Mouse (Mus musculus) embryonic facial prominence, embryonic 15.5 days (tissue): ENCODE data around the gene Slc26a9. TPM values are rescaled to one million over a fixed set of nuclear protein-coding genes. Genes with fewer than 3 reads are reported as not detected.
A peak's percentile ranks its signal among the peaks of the same experiment; 100 is the strongest.

Source experiments
- ATAC-seq: fragments of 200-750 bp; cut with Nextera tagmentation; 2 replicates; pipeline ENCODE4 v1.8.0; 2017; ENCODE audit warnings: low read depth, moderate TSS enrichment; ENCODE audit not compliant: insufficient number of reproducible peaks, low FRiP score, low TSS enrichment
- H3K27ac ChIP-seq: fragments of 300-500 bp; sonication (generic); replicated peaks from 2 replicates; pipeline ENCODE4 v1.5.1; 2015; ENCODE audit warnings: mild to moderate bottlenecking, inconsistent platforms
- H3K27me3 ChIP-seq: fragments of 300-500 bp; sonication (generic); 2 replicates; pipeline ENCODE4 v1.6.1; 2015; ENCODE audit warnings: inconsistent platforms
- H3K36me3 ChIP-seq: fragments of 300-500 bp; sonication (generic); 2 replicates; pipeline ENCODE4 v1.6.1; 2015; ENCODE audit warnings: mild to moderate bottlenecking, inconsistent platforms
- H3K4me1 ChIP-seq: fragments of 300-500 bp; sonication (generic); 2 replicates; pipeline ENCODE4 v1.6.1; 2015; ENCODE audit warnings: inconsistent platforms
- H3K4me2 ChIP-seq: fragments of 300-500 bp; sonication (generic); replicated peaks from 2 replicates; pipeline ENCODE4 v1.6.1; 2015; ENCODE audit warnings: mild to moderate bottlenecking, inconsistent platforms
- H3K4me3 ChIP-seq: fragments of 300-500 bp; sonication (generic); replicated peaks from 2 replicates; pipeline ENCODE4 v1.5.1; 2015; ENCODE audit warnings: mild to moderate bottlenecking, inconsistent platforms
- H3K9ac ChIP-seq: fragments of 300-500 bp; sonication (generic); 2 replicates; pipeline ENCODE4 v1.6.1; 2015; ENCODE audit warnings: inconsistent platforms
- H3K9me3 ChIP-seq: fragments of 300-500 bp; sonication (generic); replicated peaks from 2 replicates; pipeline ENCODE4 v1.6.1; 2016; ENCODE audit warnings: inconsistent platforms
- WGBS: fragments of 180-500 bp; shearing (Covaris S2); methylation state at CpG from one replicate; pipeline ENCODE4 v1.1.7; 2015; 5-methylcytosine and 5-hydroxymethylcytosine counted together
- polyA plus RNA-seq: library from polyadenylated mRNA; unstranded; fragments of >200 nt; fragmentation: Nextera tagmentation; extraction: Ambion mirVana; gene quantifications from 2 replicates; pipeline ENCODE4 v1.2.1, GENCODE M21; 2015

The Slc26a9 gene
- polyA plus RNA-seq, 1 experiment from 2014 or later = 0.72 TPM

DNA sequence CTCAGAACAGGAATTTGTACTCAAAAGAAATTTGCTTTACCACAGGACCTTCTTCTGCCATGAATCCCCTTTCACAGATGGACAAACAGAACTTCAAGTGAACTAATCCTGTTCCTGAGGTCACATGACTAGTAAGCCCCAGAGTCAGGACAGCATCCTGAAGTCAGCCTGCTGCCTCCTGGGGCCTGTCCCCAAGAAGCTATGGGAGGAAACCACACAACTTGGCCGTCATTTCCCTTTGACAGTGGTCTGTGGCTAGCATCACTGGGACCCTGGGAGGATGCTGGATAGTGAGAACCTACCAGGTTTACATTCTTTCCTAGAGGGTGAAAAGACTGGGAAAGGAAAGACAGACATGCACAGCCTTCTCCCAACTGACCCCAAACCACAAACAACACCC lies 5.1 kb upstream of the Slc26a9 start:
- Histone ChIP-seq H3K4me1 (peaks cover 3% of the 10 kb centered on the region; the same call in 1 of the 2 replicates), H3K36me3 (no peaks in the 10 kb centered on the region), H3K4me2 (no peak overlapping the region), H3K27ac (no peak overlapping the region), H3K4me3 (no peak overlapping the region), H3K9ac (no peak overlapping the region), H3K9me3 (no peaks in the 10 kb centered on the region), H3K27me3 (no peaks in the 10 kb centered on the region)
- no peak for ATAC-seq
- 81% methylated on average over 1 of the region's 1 CpGs for WGBS

DNA sequence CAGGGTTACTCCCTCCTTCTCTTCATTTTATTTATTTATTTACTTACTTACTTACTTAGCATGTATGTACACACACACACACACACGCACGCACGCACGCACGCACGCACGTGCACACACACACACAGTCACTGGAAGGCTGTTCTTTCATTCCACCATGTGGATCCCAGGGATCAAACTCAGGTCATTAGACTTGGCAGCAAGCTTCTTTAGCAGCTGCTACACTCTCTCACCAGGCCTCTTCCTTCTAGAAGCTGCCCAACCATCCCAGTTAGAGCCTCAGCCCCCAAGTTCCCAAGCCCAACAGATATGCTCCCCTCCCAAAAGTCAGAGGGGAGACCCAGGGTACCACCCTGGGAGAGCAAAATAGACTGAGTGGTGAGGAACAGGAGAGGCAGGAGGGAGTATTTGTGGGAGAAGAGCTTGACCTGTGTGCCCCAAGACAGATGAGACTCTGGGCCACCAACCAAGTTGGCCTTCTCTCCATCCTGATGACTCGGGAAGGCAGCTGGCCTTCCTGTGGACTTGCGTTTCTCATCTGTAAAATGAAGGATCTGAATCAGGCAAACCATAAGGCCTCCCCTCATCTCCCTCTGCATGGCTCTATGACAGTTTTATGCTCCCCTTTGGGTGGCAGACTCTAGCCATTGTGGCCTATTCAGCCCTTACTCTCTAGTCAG lies 4.2 kb upstream of the Slc26a9 start:
- no peak overlapping the region for H3K27ac ChIP-seq
- H3K9me3 ChIP-seq = no peaks in the 10 kb centered on the region
- H3K36me3 ChIP-seq = no peaks in the 10 kb centered on the region
- no peak for ATAC-seq
- no peaks in the 10 kb centered on the region for H3K27me3 ChIP-seq
- WGBS = 95% methylated on average over 9 of the region's 9 CpGs
- H3K4me1 ChIP-seq = peaks cover 7% of the 10 kb centered on the region; the same call in 1 of the 2 replicates
- H3K9ac ChIP-seq = no peak overlapping the region
- H3K4me2 ChIP-seq = no peak overlapping the region
- H3K4me3 ChIP-seq = no peak overlapping the region

DNA sequence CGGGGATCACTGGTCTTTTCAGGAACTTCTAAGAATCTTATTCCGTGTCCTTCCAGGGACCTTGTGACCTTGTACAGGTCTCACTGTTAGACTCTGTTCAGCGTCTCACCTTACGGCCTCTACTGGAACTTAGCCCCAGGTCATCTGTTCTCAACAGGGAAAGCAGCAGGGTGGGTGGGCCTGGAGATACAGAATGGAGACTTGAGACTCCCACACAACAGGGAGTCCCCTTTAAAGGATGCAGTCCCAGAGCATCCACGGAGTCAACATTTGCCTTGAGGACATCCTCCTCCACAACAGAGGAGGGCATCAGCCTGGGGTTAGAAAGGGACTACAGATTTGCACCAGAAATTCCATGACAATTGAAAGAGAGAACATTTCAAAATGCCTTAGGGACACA lies 1.6 kb downstream of the Slc26a9 start:
- Histone ChIP-seq H3K27me3 (no peaks in the 10 kb centered on the region), H3K9me3 (no peaks in the 10 kb centered on the region), H3K4me2 (no peak overlapping the region), H3K4me1 (0 out of 2 replicates have a peak, but pooled peaks cover 10% of the 10 kb centered on the region), H3K36me3 (no peaks in the 10 kb centered on the region), H3K4me3 (no peak overlapping the region), H3K27ac (no peak overlapping the region), H3K9ac (no peak overlapping the region)
- 41% methylated on average over 5 of the region's 5 CpGs for WGBS
- ATAC-seq = no peak

DNA sequence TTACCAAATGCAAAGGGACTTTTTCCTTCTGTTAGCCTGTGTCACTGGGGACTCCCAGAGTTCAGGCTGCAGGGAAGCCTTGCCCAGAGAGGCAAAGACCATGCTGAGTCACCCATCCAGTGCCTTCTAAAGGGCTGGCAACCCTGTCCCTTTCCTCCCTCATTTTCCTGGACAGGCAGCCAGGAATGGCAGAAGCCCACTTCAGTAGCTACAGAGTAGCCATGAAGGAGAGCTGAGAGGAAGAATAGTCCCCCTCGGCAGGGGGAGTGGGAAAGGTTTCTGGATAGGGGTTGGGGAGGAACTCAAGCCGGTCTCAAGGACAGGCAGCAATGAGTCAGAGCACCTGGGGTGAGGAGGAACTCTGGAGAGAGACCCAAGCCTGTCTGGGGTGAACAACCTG lies 3.9 kb downstream of the Slc26a9 start:
- Histone ChIP-seq H3K27me3 (no peaks in the 10 kb centered on the region), H3K9ac (no peak overlapping the region), H3K4me1 (peaks cover 27% of the 10 kb centered on the region; the same call in 1 of the 2 replicates), H3K27ac (no peak overlapping the region), H3K36me3 (no peaks in the 10 kb centered on the region), H3K4me3 (no peak overlapping the region), H3K4me2 (no peak overlapping the region), H3K9me3 (no peaks in the 10 kb centered on the region)
- 62% methylated on average over 2 of the region's 2 CpGs for WGBS
- no peak for ATAC-seq

DNA sequence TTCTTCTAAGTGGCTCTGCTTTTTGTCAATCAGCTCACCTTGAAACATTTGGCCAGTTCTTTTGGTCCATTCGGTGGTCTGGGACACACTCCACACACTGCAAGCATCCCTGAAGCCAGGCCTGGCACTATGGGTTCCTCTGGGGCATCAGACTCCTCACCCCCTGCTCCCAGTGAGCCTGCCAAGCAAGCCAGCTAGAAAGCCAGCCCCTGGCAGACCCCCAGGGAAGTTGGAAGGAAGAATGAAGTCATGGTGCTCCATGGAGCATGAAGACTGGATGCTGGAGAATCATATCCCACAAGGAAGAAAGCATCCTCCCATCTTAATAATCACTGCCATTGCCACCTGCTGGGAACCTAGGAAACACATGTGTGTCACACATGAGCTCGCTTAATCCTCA lies 4.8 kb downstream of the Slc26a9 start:
- WGBS = 73% methylated on average over 2 of the region's 2 CpGs
- Histone ChIP-seq H3K36me3 (no peaks in the 10 kb centered on the region), H3K9ac (no peak overlapping the region), H3K27ac (no peak overlapping the region), H3K4me2 (no peak overlapping the region), H3K9me3 (no peaks in the 10 kb centered on the region), H3K27me3 (no peaks in the 10 kb centered on the region), H3K4me3 (no peak overlapping the region), H3K4me1 (peaks cover 26% of the 10 kb centered on the region; the same call in 1 of the 2 replicates)
- no peak for ATAC-seq

DNA sequence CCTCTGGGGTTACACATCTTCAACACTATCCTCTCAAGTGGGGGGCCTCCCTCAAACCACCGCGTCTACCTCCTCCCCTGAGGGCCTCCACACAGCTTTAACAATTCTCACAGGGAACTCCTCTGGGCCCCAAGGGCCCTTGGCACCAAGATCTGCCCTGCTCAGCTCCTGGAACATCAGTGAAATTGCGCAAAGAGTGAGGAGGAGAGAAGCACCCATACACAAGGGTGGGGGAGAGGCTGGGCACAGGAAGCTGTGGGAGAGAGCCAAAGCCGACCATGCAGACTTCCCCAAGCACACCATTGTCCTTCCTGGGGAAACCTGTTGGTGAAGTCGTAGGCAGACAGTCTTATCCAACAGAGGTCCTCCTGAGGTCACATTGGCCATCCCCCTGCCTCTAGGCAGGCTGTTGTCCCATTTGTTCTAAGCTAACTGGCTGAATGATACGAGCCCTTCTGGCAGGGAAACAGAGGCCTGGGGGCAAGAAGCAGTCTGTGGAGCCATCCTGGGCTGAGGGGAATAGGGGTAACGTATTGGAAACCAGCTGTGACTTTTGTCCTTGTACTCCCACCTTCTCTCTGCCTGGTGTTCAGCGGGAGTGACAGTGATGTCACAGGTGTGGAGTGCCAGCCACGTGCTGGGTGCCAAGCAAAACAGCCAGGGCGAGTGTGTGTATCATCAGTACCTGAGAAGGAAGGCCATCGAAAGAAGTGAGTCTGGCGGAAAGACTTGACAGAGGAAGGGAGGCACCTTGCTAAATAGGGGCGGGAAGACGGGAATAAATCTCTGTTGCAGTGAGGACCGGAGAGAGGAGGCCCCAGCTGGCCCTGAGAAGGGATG lies 6.1 kb downstream of the Slc26a9 start:
- ATAC-seq = no peak
- no peak overlapping the region for H3K4me3 ChIP-seq
- peaks cover 18% of the 10 kb centered on the region; the same call in 1 of the 2 replicates for H3K4me1 ChIP-seq
- H3K9ac ChIP-seq = no peak overlapping the region
- H3K27me3 ChIP-seq = no peaks in the 10 kb centered on the region
- no peaks in the 10 kb centered on the region for H3K9me3 ChIP-seq
- no peak overlapping the region for H3K27ac ChIP-seq
- WGBS = 71% methylated on average over 15 of the region's 15 CpGs
- no peaks in the 10 kb centered on the region for H3K36me3 ChIP-seq
- no peak overlapping the region for H3K4me2 ChIP-seq

DNA sequence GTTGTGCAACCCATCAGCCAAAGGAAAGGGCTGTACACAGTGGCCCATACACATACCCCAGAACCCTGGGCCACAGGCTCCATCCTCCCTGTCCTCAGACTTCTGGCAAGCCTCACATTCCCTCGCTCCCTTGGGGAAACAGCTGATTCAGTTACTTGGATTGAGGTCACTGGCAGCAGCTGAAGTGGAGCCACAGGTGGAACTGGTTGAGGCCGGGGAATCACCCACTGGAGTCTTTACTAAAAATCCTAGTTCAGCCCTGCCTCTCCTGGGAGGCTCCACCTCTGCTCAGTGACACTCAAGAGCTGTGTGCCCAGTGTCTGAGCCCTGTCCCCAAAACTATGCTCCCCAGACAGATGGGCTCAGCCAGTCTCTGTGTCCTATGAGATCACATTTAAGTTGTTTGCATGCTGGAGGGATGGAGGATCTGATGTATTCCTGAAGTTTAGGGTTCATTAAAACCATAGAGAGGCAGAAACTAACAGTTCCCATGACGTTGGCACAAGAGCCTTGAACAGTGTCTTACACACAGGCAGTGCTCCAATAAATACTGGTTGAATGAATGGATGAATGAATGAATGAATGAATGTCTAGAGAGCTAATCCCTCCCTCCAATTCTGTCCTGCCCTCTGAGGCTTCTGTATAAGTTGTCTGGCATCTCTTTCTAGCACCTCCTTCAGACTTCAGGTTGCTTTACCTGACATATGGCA lies 7.5 kb downstream of the Slc26a9 start:
- Histone ChIP-seq H3K27me3 (no peaks in the 10 kb centered on the region), H3K36me3 (no peaks in the 10 kb centered on the region), H3K9me3 (no peaks in the 10 kb centered on the region), H3K27ac (peak overlapping the region; percentile 34; the same call in 1 of the 2 replicates), H3K4me2 (no peak overlapping the region), H3K4me1 (peaks cover 17% of the 10 kb centered on the region; the same call in 1 of the 2 replicates), H3K9ac (no peak overlapping the region), H3K4me3 (no peak overlapping the region)
- no peak for ATAC-seq
- WGBS = 48% methylated on average over 3 of the region's 3 CpGs

DNA sequence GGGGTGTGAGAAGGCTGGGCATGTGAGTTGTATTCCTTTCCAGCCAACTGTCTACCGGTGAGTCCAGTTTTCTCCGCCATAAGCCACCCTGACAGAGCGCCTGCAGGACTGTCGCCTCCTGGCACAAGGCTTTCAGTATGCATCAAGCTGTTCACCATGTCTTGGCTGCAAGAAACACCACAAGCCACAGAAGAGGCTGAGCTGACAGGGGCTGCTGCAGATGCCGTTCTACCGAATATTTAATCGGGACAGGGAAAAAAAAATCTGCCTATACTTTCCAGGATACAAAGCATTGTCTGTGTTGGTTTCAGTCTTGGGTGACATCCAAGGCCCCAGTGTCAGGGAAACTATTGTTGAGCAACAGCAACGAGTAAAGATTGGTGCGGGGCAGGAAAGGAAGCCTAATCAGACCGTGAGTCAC lies 8.1 kb downstream of the Slc26a9 start:
- H3K4me2 ChIP-seq = no peak overlapping the region
- 50% methylated on average over 10 of the region's 10 CpGs for WGBS
- no peak overlapping the region for H3K9ac ChIP-seq
- H3K9me3 ChIP-seq = no peaks in the 10 kb centered on the region
- no peak overlapping the region for H3K4me3 ChIP-seq
- no peaks in the 10 kb centered on the region for H3K36me3 ChIP-seq
- H3K4me1 ChIP-seq = peaks cover 17% of the 10 kb centered on the region; the same call in 1 of the 2 replicates
- peak overlapping the region; percentile 34; the same call in 1 of the 2 replicates for H3K27ac ChIP-seq
- H3K27me3 ChIP-seq = no peaks in the 10 kb centered on the region
- ATAC-seq = no peak

DNA sequence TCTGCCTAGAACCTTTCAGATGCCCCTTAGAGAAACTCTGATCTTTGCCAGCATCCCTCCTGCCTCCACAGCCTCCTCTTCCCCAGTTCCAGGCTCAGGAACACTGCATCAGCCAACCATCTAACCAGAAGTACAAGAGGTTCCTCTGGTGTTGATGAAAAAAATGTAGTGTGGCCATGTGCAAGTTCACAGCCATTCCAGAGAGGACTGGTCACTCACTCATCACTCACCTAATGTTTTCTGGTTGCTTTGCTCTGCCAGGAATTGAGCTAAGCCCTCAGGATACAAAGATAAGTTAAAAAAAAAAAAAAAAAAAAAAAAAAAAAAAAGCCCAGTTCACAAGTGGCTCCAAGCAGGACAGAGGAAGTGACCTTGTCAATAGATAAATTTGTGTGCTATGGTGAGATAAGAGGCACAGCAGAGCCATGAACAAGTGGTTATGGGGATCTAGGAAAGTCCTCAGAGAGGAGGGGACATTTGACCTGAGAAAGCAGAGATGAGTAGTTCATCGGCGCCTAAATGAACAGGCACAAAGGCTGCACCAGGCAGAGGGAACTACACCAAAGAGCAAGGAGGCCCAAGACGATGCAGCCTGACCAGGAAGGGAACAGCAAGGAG lies 10.5 kb downstream of the Slc26a9 start:
- Histone ChIP-seq H3K36me3 (no peaks in the 10 kb centered on the region), H3K27ac (no peak overlapping the region), H3K9ac (no peak overlapping the region), H3K4me2 (no peak overlapping the region), H3K27me3 (no peaks in the 10 kb centered on the region), H3K4me3 (no peak overlapping the region), H3K9me3 (no peaks in the 10 kb centered on the region), H3K4me1 (peaks cover 17% of the 10 kb centered on the region; the same call in 1 of the 2 replicates)
- no peak for ATAC-seq
- WGBS = 66% methylated on average over 3 of the region's 3 CpGs

DNA sequence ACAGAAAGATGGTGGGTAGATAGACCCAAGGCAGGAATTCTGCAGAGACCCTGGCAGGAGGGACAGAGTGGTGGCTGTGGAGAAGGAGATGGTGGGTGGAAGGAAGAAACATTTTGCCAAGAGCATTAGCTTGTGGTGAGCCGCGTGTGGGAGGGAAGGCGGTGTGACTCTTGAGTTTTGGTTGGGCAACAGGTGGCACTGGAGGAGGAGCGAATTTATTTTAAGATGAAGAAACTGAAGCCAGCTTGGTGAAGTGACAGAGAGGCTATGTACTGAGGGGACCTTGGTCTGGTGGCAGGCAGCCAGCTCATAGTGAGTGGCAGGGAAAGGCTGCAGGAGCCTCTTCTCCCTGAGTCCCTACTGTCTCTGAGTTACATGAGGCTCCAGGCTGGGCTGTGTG lies 11.1 kb downstream of the Slc26a9 start:
- H3K4me3 ChIP-seq = no peak overlapping the region
- no peak overlapping the region for H3K27ac ChIP-seq
- 73% methylated on average over 4 of the region's 4 CpGs for WGBS

DNA sequence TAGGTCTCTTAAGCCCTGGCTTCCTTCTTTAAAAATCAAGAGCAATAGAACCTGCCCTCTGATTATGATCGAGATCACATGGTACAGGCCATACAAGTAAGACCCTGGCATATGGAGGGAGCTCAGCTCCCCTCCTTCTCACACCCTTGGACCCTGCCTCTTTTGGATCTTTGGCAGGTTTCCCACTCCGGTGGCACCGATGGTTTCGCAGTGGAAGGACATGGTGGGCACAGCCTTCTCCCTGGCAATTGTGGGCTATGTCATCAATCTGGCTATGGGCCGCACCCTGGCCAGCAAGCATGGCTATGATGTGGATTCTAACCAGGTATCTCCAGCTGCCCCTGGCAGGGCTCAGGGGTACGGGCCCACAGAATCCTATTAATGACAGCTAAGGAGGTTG lies 13.4 kb downstream of the Slc26a9 start:
- Histone ChIP-seq H3K4me3 (no peak overlapping the region), H3K27ac (no peak overlapping the region), H3K4me2 (no peak overlapping the region), H3K9ac (no peak overlapping the region), H3K36me3 (no peaks in the 10 kb centered on the region), H3K4me1 (0 out of 2 replicates have a peak, but pooled peaks cover under 1% of the 10 kb centered on the region), H3K9me3 (no peaks in the 10 kb centered on the region), H3K27me3 (no peaks in the 10 kb centered on the region)
- ATAC-seq = no peak
- WGBS = 92% methylated on average over 6 of the region's 6 CpGs

More for the DNA sequence above, 11.1 kb downstream of the Slc26a9 start:
- no peaks in the 10 kb centered on the region for H3K36me3 ChIP-seq
- no peaks in the 10 kb centered on the region for H3K27me3 ChIP-seq
- H3K4me2 ChIP-seq = no peak overlapping the region
- no peaks in the 10 kb centered on the region for H3K9me3 ChIP-seq
- ATAC-seq = no peak
- H3K9ac ChIP-seq = no peak overlapping the region
- peaks cover 17% of the 10 kb centered on the region; the same call in 1 of the 2 replicates for H3K4me1 ChIP-seq
